ENCODE assay signal across 7 mouse cellular contexts in genomic region chr4:149048625-149049228, GRCm38 (mm10). TPM values are rescaled to one million over a fixed set of nuclear protein-coding genes. Genes with fewer than 3 reads are reported as not detected.
DNase-seq lines count a peak whose midpoint lies in the region; ATAC-seq lines count a peak whose summit lies in the region.

No protein-coding gene starts in this region.

- peak; percentile 41 to 52 for DNase-seq in adrenal gland, postnatal 36 days
- no peak for DNase-seq in embryonic facial prominence, embryonic 14.5 days (ENCODE audit: low spot score)
- DNase-seq in hindbrain, embryonic 14.5 days (ENCODE audit: low spot score): no peak
- DNase-seq in natural killer cell, adult 2 months (ENCODE audit: low spot score in 2 of 2): no peak
- DNase-seq in cerebellum, postnatal 4 days (ENCODE audit: low spot score in 2 of 2): no peak

- 0 out of 2 replicates have a peak overlapping the region, but pooled peaks have one; percentile 20 for H3K4me2 ChIP-seq in embryonic facial prominence, embryonic 14.5 days (ENCODE audit: low read depth, low read length)
- H3K4me2 ChIP-seq in hindbrain, embryonic 14.5 days (replicated peaks): no peak overlapping the region
- peak overlapping the region; percentile 20 for H3K4me2 ChIP-seq in lung, embryonic 15.5 days
- peak overlapping the region; percentile 42; the same call in 1 of the 2 replicates for H3K4me2 ChIP-seq in stomach, embryonic 15.5 days

- ATAC-seq in embryonic facial prominence, embryonic 14.5 days (ENCODE audit: low read depth): no peak; the same call in 1 of the 2 replicates
- no peak for ATAC-seq in hindbrain, embryonic 14.5 days (ENCODE audit: low FRiP score)
- peak; percentile 59; the same call in 1 of the 2 replicates for ATAC-seq in lung, embryonic 15.5 days (ENCODE audit: borderline replicate concordance, extremely low read depth, low FRiP score, low TSS enrichment)
- no peak for ATAC-seq in stomach, embryonic 15.5 days (ENCODE audit: insufficient read depth, low FRiP score, low read depth)

- H3K36me3 ChIP-seq in embryonic facial prominence, embryonic 14.5 days (ENCODE audit: control insufficient read depth, insufficient read depth, low read length): no peaks in the 10 kb centered on the region
- no peaks in the 10 kb centered on the region for H3K36me3 ChIP-seq in hindbrain, embryonic 14.5 days (replicated peaks; ENCODE audit: control insufficient read depth, insufficient read depth)
- no peaks in the 10 kb centered on the region for H3K36me3 ChIP-seq in lung, embryonic 15.5 days
- no peaks in the 10 kb centered on the region for H3K36me3 ChIP-seq in stomach, embryonic 15.5 days

- H3K4me3 ChIP-seq in embryonic facial prominence, embryonic 14.5 days (ENCODE audit: low read depth, low read length): no peak overlapping the region
- no peak overlapping the region for H3K4me3 ChIP-seq in hindbrain, embryonic 14.5 days (replicated peaks; ENCODE audit: low read length)
- no peak overlapping the region for H3K4me3 ChIP-seq in lung, embryonic 15.5 days
- H3K4me3 ChIP-seq in stomach, embryonic 15.5 days (replicated peaks): no peak overlapping the region

- WGBS in embryonic facial prominence, embryonic 14.5 days: 27% methylated on average over 10 of the region's 10 CpGs
- 26% methylated on average over 10 of the region's 10 CpGs for WGBS in hindbrain, embryonic 14.5 days
- WGBS in lung, embryonic 15.5 days: 38% methylated on average over 10 of the region's 10 CpGs
- WGBS in stomach, embryonic 15.5 days: 47% methylated on average over 10 of the region's 10 CpGs

- peaks cover 17% of the 10 kb centered on the region for H3K4me1 ChIP-seq in embryonic facial prominence, embryonic 14.5 days (ENCODE audit: control insufficient read depth, insufficient read depth, low read length)
- peaks cover 30% of the 10 kb centered on the region for H3K4me1 ChIP-seq in hindbrain, embryonic 14.5 days (replicated peaks; ENCODE audit: control insufficient read depth, insufficient read depth, low read length)
- peaks cover 27% of the 10 kb centered on the region for H3K4me1 ChIP-seq in lung, embryonic 15.5 days
- peaks cover 29% of the 10 kb centered on the region for H3K4me1 ChIP-seq in stomach, embryonic 15.5 days

- H3K27me3 ChIP-seq in embryonic facial prominence, embryonic 14.5 days (replicated peaks; ENCODE audit: control insufficient read depth, insufficient read depth, low read length): no peaks in the 10 kb centered on the region
- peaks cover 4% of the 10 kb centered on the region; the same call in 1 of the 2 replicates for H3K27me3 ChIP-seq in hindbrain, embryonic 14.5 days (ENCODE audit: control insufficient read depth, insufficient read depth, low read length)
- no peaks in the 10 kb centered on the region for H3K27me3 ChIP-seq in lung, embryonic 15.5 days
- H3K27me3 ChIP-seq in stomach, embryonic 15.5 days (replicated peaks): no peaks in the 10 kb centered on the region

- peak overlapping the region; percentile 14; the same call in 1 of the 2 replicates for H3K9ac ChIP-seq in embryonic facial prominence, embryonic 14.5 days (ENCODE audit: low read depth, low read length)
- peak overlapping the region; percentile 26; the same call in 1 of the 2 replicates for H3K9ac ChIP-seq in hindbrain, embryonic 14.5 days
- no peak overlapping the region for H3K9ac ChIP-seq in lung, embryonic 15.5 days
- no peak overlapping the region for H3K9ac ChIP-seq in stomach, embryonic 15.5 days

- H3K27ac ChIP-seq in embryonic facial prominence, embryonic 14.5 days (replicated peaks; ENCODE audit: low read depth, low read length): peak overlapping the region; percentile 10; the same call in 1 of the 2 replicates
- peak overlapping the region; percentile 30; the same call in 1 of the 2 replicates for H3K27ac ChIP-seq in hindbrain, embryonic 14.5 days
- peak overlapping the region; percentile 86 for H3K27ac ChIP-seq in lung, embryonic 15.5 days
- H3K27ac ChIP-seq in stomach, embryonic 15.5 days: peak overlapping the region; percentile 81

- no peaks in the 10 kb centered on the region for H3K9me3 ChIP-seq in embryonic facial prominence, embryonic 14.5 days (ENCODE audit: control insufficient read depth, low read length)
- H3K9me3 ChIP-seq in hindbrain, embryonic 14.5 days (ENCODE audit: control insufficient read depth, low read length): no peaks in the 10 kb centered on the region
- no peaks in the 10 kb centered on the region for H3K9me3 ChIP-seq in lung, embryonic 15.5 days
- H3K9me3 ChIP-seq in stomach, embryonic 15.5 days: no peaks in the 10 kb centered on the region

RNA-seq across cellular contexts. Expression of gene Pex14, which starts 50.9 kb away (rescaled TPM):
- 10 to 100 TPM; 61.6 to 76.4 TPM for total RNA-seq in adrenal gland, postnatal 36 days (2021)
- polyA plus RNA-seq in embryonic facial prominence, embryonic 14.5 days (2014; fragmentation: Nextera tagmentation; extraction: Ambion mirVana): 38.1 and 41.4 TPM in 2 replicates
- 46.7 and 47.0 TPM in 2 replicates for polyA plus RNA-seq in hindbrain, embryonic 14.5 days (2014; fragmentation: Nextera tagmentation; extraction: Ambion mirVana)
- 47.0 and 51.1 TPM in 2 replicates for polyA plus RNA-seq in lung, embryonic 15.5 days (2015; fragmentation: Nextera tagmentation; extraction: Ambion mirVana)
- 47.2 and 50.3 TPM in 2 replicates for polyA plus RNA-seq in stomach, embryonic 15.5 days (2015; fragmentation: Nextera tagmentation; extraction: Ambion mirVana)

RNA-seq across cellular contexts. Expression of gene Dffa, which starts 55.2 kb away (rescaled TPM):
- 10 to 100 TPM; 19.0 to 22.8 TPM for total RNA-seq in adrenal gland, postnatal 36 days (2021)
- 22.9 and 24.3 TPM in 2 replicates for polyA plus RNA-seq in embryonic facial prominence, embryonic 14.5 days (2014; fragmentation: Nextera tagmentation; extraction: Ambion mirVana)
- polyA plus RNA-seq in hindbrain, embryonic 14.5 days (2014; fragmentation: Nextera tagmentation; extraction: Ambion mirVana): 20.1 and 20.8 TPM in 2 replicates
- 31.6 and 33.6 TPM in 2 replicates for polyA plus RNA-seq in lung, embryonic 15.5 days (2015; fragmentation: Nextera tagmentation; extraction: Ambion mirVana)
- 33.0 and 35.7 TPM in 2 replicates for polyA plus RNA-seq in stomach, embryonic 15.5 days (2015; fragmentation: Nextera tagmentation; extraction: Ambion mirVana)

Comparison
In these comparisons a context has a peak if more than half of its experiments do, and no peak if none do; other contexts are left out.
1. DNase-seq: peak in adrenal gland, postnatal 36 days (2 of 2); none in embryonic facial prominence, embryonic 14.5 days (single experiment), hindbrain, embryonic 14.5 days (single experiment), natural killer cell, adult 2 months (0 of 2) and cerebellum, postnatal 4 days (0 of 2).
2. H3K27ac ChIP-seq: peak in every context shown above with its lines; median percentile 86 in lung, embryonic 15.5 days; 81 in stomach, embryonic 15.5 days; 30 in hindbrain, embryonic 14.5 days; 10 in embryonic facial prominence, embryonic 14.5 days.
3. H3K9ac ChIP-seq: peak in embryonic facial prominence, embryonic 14.5 days (single experiment) and hindbrain, embryonic 14.5 days (single experiment); none in lung, embryonic 15.5 days (single experiment) and stomach, embryonic 15.5 days (single experiment).